Comparison of ENCODE assay signal across 10 mouse cellular contexts in genomic region chr5:130718385-130718784, GRCm38 (mm10).
DNase-seq lines count a peak whose midpoint lies in the region; ATAC-seq and TF ChIP-seq lines count a peak whose summit lies in the region.
"Had no signal": no experiment of that assay in that cellular context is flagged by ENCODE, and none has a peak within 500 bp of the region (broad histone marks: within the 10 kb centered on the region; RNA-seq: fewer than 3 reads in every experiment).

No protein-coding gene starts in this region.

- 72% methylated on average over 9 of the region's 9 CpGs for WGBS in hindbrain, postnatal 0 days
- 75% methylated on average over 9 of the region's 9 CpGs for WGBS in hindbrain, embryonic 13.5 days
- 66% methylated on average over 9 of the region's 9 CpGs for WGBS in limb, embryonic 10.5 days
- 58% methylated on average over 9 of the region's 9 CpGs for WGBS in kidney, embryonic 15.5 days

- H3K9ac ChIP-seq in hindbrain, postnatal 0 days (replicated peaks; ENCODE audit: low read length): no peak overlapping the region
- no peak overlapping the region for H3K9ac ChIP-seq in hindbrain, embryonic 13.5 days
- no peak overlapping the region for H3K9ac ChIP-seq in CH12.LX (ENCODE audit: insufficient read depth, low read depth)
- H3K9ac ChIP-seq in kidney, embryonic 15.5 days: no peak overlapping the region
- H3K9ac ChIP-seq: midbrain, embryonic 15.5 days; stomach, embryonic 15.5 days had no signal

- ATAC-seq in hindbrain, postnatal 0 days: no peak
- no peak for ATAC-seq in hindbrain, embryonic 13.5 days (ENCODE audit: low FRiP score)
- no peak for ATAC-seq in kidney, embryonic 15.5 days (replicated peaks; ENCODE audit: low FRiP score)
- ATAC-seq: midbrain, embryonic 15.5 days had no signal

- no peaks in the 10 kb centered on the region for H3K36me3 ChIP-seq in hindbrain, postnatal 0 days (ENCODE audit: insufficient read depth, low read length)
- no peaks in the 10 kb centered on the region for H3K36me3 ChIP-seq in hindbrain, embryonic 13.5 days
- H3K36me3 ChIP-seq in CH12.LX (replicated peaks in 1 of 2; ENCODE audit: control insufficient read depth in 1 of 2, insufficient read depth in 1 of 2, low read length in 1 of 2): no peaks in the 10 kb centered on the region
- no peaks in the 10 kb centered on the region for H3K36me3 ChIP-seq in limb, embryonic 10.5 days
- no peaks in the 10 kb centered on the region for H3K36me3 ChIP-seq in kidney, embryonic 15.5 days
- H3K36me3 ChIP-seq: midbrain, embryonic 15.5 days; stomach, embryonic 15.5 days had no signal

- in situ Hi-C loops in CH12.LX (cut with MboI; ENCODE audit: low pct_ligation_motif_present, low pct_unique_long_range_greater_than_20kb, low sequenced_read_pairs): loop anchor here (10.0 kb wide), 1 partner anchor 136 kb away; no protein-coding TSS in a partner anchor

- no peak for TF ChIP-seq POLR2A in CH12.LX (IDR thresholded peaks at IDR 0.05; ENCODE audit: low read depth, low read length)

- H3K27ac ChIP-seq in hindbrain, postnatal 0 days: no peak overlapping the region
- no peak overlapping the region for H3K27ac ChIP-seq in hindbrain, embryonic 13.5 days
- no peak overlapping the region for H3K27ac ChIP-seq in CH12.LX (ENCODE audit: insufficient read depth, low read depth)
- no peak overlapping the region for H3K27ac ChIP-seq in limb, embryonic 10.5 days
- H3K27ac ChIP-seq in kidney, embryonic 15.5 days: no peak overlapping the region
- H3K27ac ChIP-seq: midbrain, embryonic 15.5 days; stomach, embryonic 15.5 days had no signal

- H3K4me2 ChIP-seq in hindbrain, postnatal 0 days (ENCODE audit: low read depth, low read length): no peak overlapping the region
- H3K4me2 ChIP-seq in hindbrain, embryonic 13.5 days: no peak overlapping the region
- H3K4me2 ChIP-seq in CH12.LX (ENCODE audit: insufficient read depth, low read depth, poor library complexity, severe bottlenecking): no peak overlapping the region
- no peak overlapping the region for H3K4me2 ChIP-seq in kidney, embryonic 15.5 days
- H3K4me2 ChIP-seq: midbrain, embryonic 15.5 days; stomach, embryonic 15.5 days had no signal

- H3K4me1 ChIP-seq in hindbrain, postnatal 0 days (ENCODE audit: insufficient read depth, low read length): no peaks in the 10 kb centered on the region
- no peaks in the 10 kb centered on the region for H3K4me1 ChIP-seq in hindbrain, embryonic 13.5 days (replicated peaks)
- H3K4me1 ChIP-seq in CH12.LX (ENCODE audit: control insufficient read depth in 1 of 2, insufficient read depth in 2 of 2): peaks cover 0 to 5% of the 10 kb centered on the region in 2 experiments; a peak in 1 of 4 replicates
- H3K4me1 ChIP-seq in limb, embryonic 10.5 days: no peaks in the 10 kb centered on the region
- H3K4me1 ChIP-seq in kidney, embryonic 15.5 days: no peaks in the 10 kb centered on the region
- H3K4me1 ChIP-seq: midbrain, embryonic 15.5 days; stomach, embryonic 15.5 days had no signal

- no peaks in the 10 kb centered on the region for H3K79me2 ChIP-seq in CH12.LX (replicated peaks; ENCODE audit: control insufficient read depth, extremely low read depth, insufficient read depth, poor library complexity, severe bottlenecking)

- peak; percentile 52 for TF ChIP-seq RAD21 in CH12.LX (IDR thresholded peaks at IDR 0.05; ENCODE audit: low read depth, low read length)

- TF ChIP-seq EP300 in CH12.LX (IDR thresholded peaks at IDR 0.05; ENCODE audit: low read length): no peak

- no peak for DNase-seq in hindbrain, postnatal 0 days (ENCODE audit: low spot score)
- DNase-seq in CH12.LX (ENCODE audit: extremely low read depth): peak; percentile 73
- DNase-seq in ZHBTc4 (ENCODE audit: low read depth, low spot score): peak; percentile 72
- DNase-seq in limb, embryonic 10.5 days (ENCODE audit: low spot score): peak; percentile 52
- DNase-seq in heart, postnatal 36 days: no peak
- no peak for DNase-seq in cerebellum, adult 8-10 months

- H3K9me3 ChIP-seq in hindbrain, postnatal 0 days (ENCODE audit: low read length): no peaks in the 10 kb centered on the region
- no peaks in the 10 kb centered on the region for H3K9me3 ChIP-seq in hindbrain, embryonic 13.5 days
- peaks cover 39% of the 10 kb centered on the region for H3K9me3 ChIP-seq in CH12.LX (replicated peaks; ENCODE audit: low read length)
- no peaks in the 10 kb centered on the region for H3K9me3 ChIP-seq in limb, embryonic 10.5 days (replicated peaks)
- H3K9me3 ChIP-seq in kidney, embryonic 15.5 days (replicated peaks): no peaks in the 10 kb centered on the region
- H3K9me3 ChIP-seq: midbrain, embryonic 15.5 days; stomach, embryonic 15.5 days had no signal

- peak; percentile 46 for TF ChIP-seq CTCF in hindbrain, postnatal 0 days (IDR thresholded peaks at IDR 0.05; ENCODE audit: low read depth)
- TF ChIP-seq CTCF in CH12.LX (conservative IDR thresholded peaks at IDR 0.05 in 1 of 2, IDR thresholded peaks at IDR 0.05 in 1 of 2; ENCODE audit: low read depth in 2 of 2, low read length in 2 of 2): peak; percentile 16 to 70; a peak in 2 of 4 replicates

- no peak overlapping the region for H3K4me3 ChIP-seq in hindbrain, postnatal 0 days (ENCODE audit: low read length)
- no peak overlapping the region for H3K4me3 ChIP-seq in hindbrain, embryonic 13.5 days
- no peak overlapping the region for H3K4me3 ChIP-seq in CH12.LX (replicated peaks in 1 of 3; ENCODE audit: low read depth in 2 of 3, low read length in 2 of 3, poor library complexity in 1 of 3)
- no peak overlapping the region for H3K4me3 ChIP-seq in limb, embryonic 10.5 days
- H3K4me3 ChIP-seq in kidney, embryonic 15.5 days (replicated peaks): no peak overlapping the region
- H3K4me3 ChIP-seq: midbrain, embryonic 15.5 days; stomach, embryonic 15.5 days had no signal

- no peaks in the 10 kb centered on the region for H3K27me3 ChIP-seq in hindbrain, postnatal 0 days (ENCODE audit: insufficient read depth, low read length)
- no peaks in the 10 kb centered on the region for H3K27me3 ChIP-seq in hindbrain, embryonic 13.5 days
- no peaks in the 10 kb centered on the region for H3K27me3 ChIP-seq in CH12.LX (replicated peaks)
- no peaks in the 10 kb centered on the region for H3K27me3 ChIP-seq in limb, embryonic 10.5 days (ENCODE audit: low read depth, poor library complexity, severe bottlenecking)
- no peaks in the 10 kb centered on the region for H3K27me3 ChIP-seq in kidney, embryonic 15.5 days
- H3K27me3 ChIP-seq: midbrain, embryonic 15.5 days; stomach, embryonic 15.5 days had no signal

- dilution Hi-C loops in CH12.LX (cut with MboI; ENCODE audit: extremely low pct_ligation_motif_present, extremely low pct_unique_long_range_greater_than_20kb, low sequenced_read_pairs): no loop called here

- intact Hi-C loops in heart, postnatal 36 days (cut with DNase I): no loop called here

TF ChIP-seq in CH12.LX, 34 proteins besides CTCF, POLR2A, EP300 and RAD21:
- 0 out of 2 replicates have a peak, but pooled peaks have one; percentile 34 for TF ChIP-seq NELFE (IDR thresholded peaks at IDR 0.05; ENCODE audit: low read depth, low read length)
- TF ChIP-seq TBP (conservative IDR thresholded peaks at IDR 0.05; ENCODE audit: low read depth, low read length): 0 out of 2 replicates have a peak, but pooled peaks have one; percentile 15
- TF ChIP-seq E2F4 (IDR thresholded peaks at IDR 0.05; ENCODE audit: insufficient replicate concordance, low read depth, low read length): no peak
- no peak for TF ChIP-seq GABPA (IDR thresholded peaks at IDR 0.05; ENCODE audit: insufficient replicate concordance, low read depth, low read length)
- no peak for TF ChIP-seq ZKSCAN1 (IDR thresholded peaks at IDR 0.05; ENCODE audit: borderline replicate concordance, low read depth, low read length)
- TF ChIP-seq ELF1 (IDR thresholded peaks at IDR 0.05; ENCODE audit: low read depth, low read length): peak; percentile 64
- peak; percentile 72 for TF ChIP-seq SMC3 (IDR thresholded peaks at IDR 0.05; ENCODE audit: low read depth, low read length)
- no peak for TF ChIP-seq KAT2A (IDR thresholded peaks at IDR 0.05; ENCODE audit: insufficient replicate concordance, low read length)

Comparison
In these comparisons a context has a peak if more than half of its experiments do, and no peak if none do; other contexts are left out.
1. DNase-seq: peak in CH12.LX (single experiment), ZHBTc4 (single experiment) and limb, embryonic 10.5 days (single experiment); none in hindbrain, postnatal 0 days (single experiment), heart, postnatal 36 days (0 of 2) and cerebellum, adult 8-10 months (single experiment).